Mouse (Mus musculus): ENCODE measurements around the gene Rasa3. TPM values are rescaled to one million over a fixed set of nuclear protein-coding genes. Genes with fewer than 3 reads are reported as not detected.

The Rasa3 gene
- polyA plus RNA-seq (2015; fragmentation: Nextera tagmentation; extraction: Ambion mirVana), result 27.3 and 27.7 TPM in 2 replicates

- Histone ChIP-seq H3K9ac (peak within 1 kb of the TSS; percentile 62), H3K4me2 (peak within 1 kb of the TSS; percentile 78), H3K27ac (peak within 1 kb of the TSS; percentile 91), H3K4me1 (peaks cover 39% of the 10 kb centered on the region), H3K9me3 (no peaks in the 10 kb centered on the region), H3K27me3 (replicated peaks) (no peaks in the 10 kb centered on the region), H3K4me3 (peak within 1 kb of the TSS; percentile 69), H3K36me3 (replicated peaks) (no peaks in the 10 kb centered on the region)
- peak; percentile 98 for ATAC-seq (replicated peaks)
- under 1% methylated on average over 42 of the region's 42 CpGs for WGBS
Measured at GRCm38 (mm10) chr8:13677413-13677883, at the start of gene Rasa3. Gene Rasa3, minus strand, starts transcription at chr8:13677603.

- no peak overlapping the region for H3K4me3 ChIP-seq
- no peak overlapping the region for H3K9ac ChIP-seq
- no peak overlapping the region for H3K27ac ChIP-seq
- no peaks in the 10 kb centered on the region for H3K4me1 ChIP-seq
- no peak overlapping the region for H3K4me2 ChIP-seq
- H3K36me3 ChIP-seq (replicated peaks), result no peaks in the 10 kb centered on the region
- H3K27me3 ChIP-seq (replicated peaks), result no peaks in the 10 kb centered on the region
- ATAC-seq (replicated peaks), result no peak
- H3K9me3 ChIP-seq, result no peaks in the 10 kb centered on the region
Measured at GRCm38 (mm10) chr8:13725722-13726121, 48.3 kb upstream of the Rasa3 start.

GRCm38 (mm10) chr8:13718980-13719379 is 41.6 kb upstream of the Rasa3 start:
- H3K9ac ChIP-seq, result no peak overlapping the region
- no peak overlapping the region for H3K4me2 ChIP-seq
- no peaks in the 10 kb centered on the region for H3K27me3 ChIP-seq (replicated peaks)
- ATAC-seq (replicated peaks), result no peak
- H3K4me1 ChIP-seq, result no peaks in the 10 kb centered on the region
- H3K4me3 ChIP-seq, result no peak overlapping the region
- H3K36me3 ChIP-seq (replicated peaks), result no peaks in the 10 kb centered on the region
- no peak overlapping the region for H3K27ac ChIP-seq
- no peaks in the 10 kb centered on the region for H3K9me3 ChIP-seq
- 94% methylated on average over 8 of the region's 8 CpGs for WGBS

GRCm38 (mm10) chr8:13708514-13708913 is 31.1 kb upstream of the Rasa3 start:
- Histone ChIP-seq H3K27me3 (replicated peaks) (no peaks in the 10 kb centered on the region), H3K4me1 (peaks cover 15% of the 10 kb centered on the region), H3K4me2 (no peak overlapping the region), H3K9ac (no peak overlapping the region), H3K27ac (no peak overlapping the region), H3K36me3 (replicated peaks) (no peaks in the 10 kb centered on the region), H3K9me3 (no peaks in the 10 kb centered on the region), H3K4me3 (no peak overlapping the region)
- ATAC-seq (replicated peaks), result no peak
- 93% methylated on average over 5 of the region's 5 CpGs for WGBS

GRCm38 (mm10) chr8:13706918-13707317 is 29.5 kb upstream of the Rasa3 start:
- Histone ChIP-seq H3K9me3 (no peaks in the 10 kb centered on the region), H3K9ac (no peak overlapping the region), H3K27ac (no peak overlapping the region), H3K4me3 (no peak overlapping the region), H3K27me3 (replicated peaks) (no peaks in the 10 kb centered on the region), H3K4me1 (peaks cover 15% of the 10 kb centered on the region), H3K4me2 (no peak overlapping the region), H3K36me3 (replicated peaks) (no peaks in the 10 kb centered on the region)
- WGBS, result 86% methylated on average over 5 of the region's 5 CpGs
- ATAC-seq (replicated peaks), result no peak

- H3K4me1 ChIP-seq, result peaks cover 15% of the 10 kb centered on the region
- WGBS, result 0% methylated on average over 5 of the region's 5 CpGs
- no peak within 1 kb of the TSS; the same call in 1 of the 2 replicates for H3K9ac ChIP-seq
- peak within 1 kb of the TSS; percentile 72 for H3K27ac ChIP-seq
- peak within 1 kb of the TSS; percentile 39 for H3K4me2 ChIP-seq
- H3K27me3 ChIP-seq (replicated peaks), result no peaks in the 10 kb centered on the region
- H3K4me3 ChIP-seq, result peak within 1 kb of the TSS; percentile 20
- no peaks in the 10 kb centered on the region for H3K36me3 ChIP-seq (replicated peaks)
- ATAC-seq (replicated peaks), result peak; percentile 100
- no peaks in the 10 kb centered on the region for H3K9me3 ChIP-seq
Measured at GRCm38 (mm10) chr8:13705668-13706067, 28.3 kb upstream of the Rasa3 start, which contains the start of gene Cfap97d2. Gene Cfap97d2, plus strand, starts transcription at chr8:13705889.

GRCm38 (mm10) chr8:13704301-13704700 is 26.9 kb upstream of the Rasa3 start:
- no peaks in the 10 kb centered on the region for H3K36me3 ChIP-seq (replicated peaks)
- no peak for ATAC-seq (replicated peaks)
- no peak overlapping the region for H3K4me3 ChIP-seq
- no peak overlapping the region for H3K9ac ChIP-seq
- H3K4me2 ChIP-seq, result no peak overlapping the region
- 94% methylated on average over 4 of the region's 4 CpGs for WGBS
- H3K4me1 ChIP-seq, result peaks cover 15% of the 10 kb centered on the region
- H3K9me3 ChIP-seq, result no peaks in the 10 kb centered on the region
- no peaks in the 10 kb centered on the region for H3K27me3 ChIP-seq (replicated peaks)
- no peak overlapping the region for H3K27ac ChIP-seq

GRCm38 (mm10) chr8:13703756-13704155 is 26.4 kb upstream of the Rasa3 start:
- H3K4me2 ChIP-seq, result no peak overlapping the region
- no peak overlapping the region for H3K4me3 ChIP-seq
- no peaks in the 10 kb centered on the region for H3K36me3 ChIP-seq (replicated peaks)
- no peak overlapping the region for H3K9ac ChIP-seq
- H3K4me1 ChIP-seq, result peaks cover 15% of the 10 kb centered on the region
- no peak overlapping the region for H3K27ac ChIP-seq
- H3K27me3 ChIP-seq (replicated peaks), result no peaks in the 10 kb centered on the region
- no peak for ATAC-seq (replicated peaks)
- WGBS, result 96% methylated on average over 6 of the region's 6 CpGs
- H3K9me3 ChIP-seq, result no peaks in the 10 kb centered on the region

- Histone ChIP-seq H3K36me3 (replicated peaks) (no peaks in the 10 kb centered on the region), H3K4me2 (no peak overlapping the region), H3K4me3 (no peak overlapping the region), H3K4me1 (peaks cover 15% of the 10 kb centered on the region), H3K9me3 (no peaks in the 10 kb centered on the region), H3K9ac (no peak overlapping the region), H3K27ac (no peak overlapping the region), H3K27me3 (replicated peaks) (no peaks in the 10 kb centered on the region)
- 61% methylated on average over 4 of the region's 4 CpGs for WGBS
- ATAC-seq (replicated peaks), result no peak
Measured at GRCm38 (mm10) chr8:13702755-13703154, 25.4 kb upstream of the Rasa3 start.

- no peaks in the 10 kb centered on the region for H3K27me3 ChIP-seq (replicated peaks)
- no peak overlapping the region for H3K4me2 ChIP-seq
- H3K4me3 ChIP-seq, result no peak overlapping the region
- 79% methylated on average over 5 of the region's 5 CpGs for WGBS
- H3K36me3 ChIP-seq (replicated peaks), result no peaks in the 10 kb centered on the region
- no peak for ATAC-seq (replicated peaks)
- H3K4me1 ChIP-seq, result no peaks in the 10 kb centered on the region
- H3K9me3 ChIP-seq, result no peaks in the 10 kb centered on the region
- H3K27ac ChIP-seq, result no peak overlapping the region
- H3K9ac ChIP-seq, result no peak overlapping the region
Measured at GRCm38 (mm10) chr8:13699323-13699949, 22.0 kb upstream of the Rasa3 start.

- H3K4me1 ChIP-seq, result 0 out of 2 replicates have a peak, but pooled peaks cover 3% of the 10 kb centered on the region
- no peaks in the 10 kb centered on the region for H3K9me3 ChIP-seq
- no peaks in the 10 kb centered on the region for H3K27me3 ChIP-seq (replicated peaks)
- ATAC-seq (replicated peaks), result no peak
- no peak overlapping the region for H3K9ac ChIP-seq
- no peak overlapping the region for H3K4me3 ChIP-seq
- 86% methylated on average over 3 of the region's 3 CpGs for WGBS
- H3K27ac ChIP-seq, result no peak overlapping the region
- H3K36me3 ChIP-seq (replicated peaks), result no peaks in the 10 kb centered on the region
- H3K4me2 ChIP-seq, result no peak overlapping the region
Measured at GRCm38 (mm10) chr8:13698281-13698680, 20.9 kb upstream of the Rasa3 start.

- Histone ChIP-seq H3K4me1 (0 out of 2 replicates have a peak, but pooled peaks cover 3% of the 10 kb centered on the region), H3K27ac (no peak overlapping the region), H3K27me3 (replicated peaks) (no peaks in the 10 kb centered on the region), H3K4me2 (no peak overlapping the region), H3K9me3 (no peaks in the 10 kb centered on the region), H3K36me3 (replicated peaks) (no peaks in the 10 kb centered on the region), H3K9ac (no peak overlapping the region), H3K4me3 (no peak overlapping the region)
- no peak for ATAC-seq (replicated peaks)
- WGBS, result 80% methylated on average over 8 of the region's 8 CpGs
Measured at GRCm38 (mm10) chr8:13697681-13698080, 20.3 kb upstream of the Rasa3 start.

GRCm38 (mm10) chr8:13697196-13697595 is 19.8 kb upstream of the Rasa3 start:
- Histone ChIP-seq H3K4me3 (no peak overlapping the region), H3K36me3 (replicated peaks) (no peaks in the 10 kb centered on the region), H3K4me1 (peaks cover 7% of the 10 kb centered on the region; the same call in 1 of the 2 replicates), H3K9ac (no peak overlapping the region), H3K4me2 (no peak overlapping the region), H3K9me3 (no peaks in the 10 kb centered on the region), H3K27ac (no peak overlapping the region), H3K27me3 (replicated peaks) (no peaks in the 10 kb centered on the region)
- WGBS, result 85% methylated on average over 8 of the region's 8 CpGs
- no peak for ATAC-seq (replicated peaks)

Data from midbrain, embryonic 15.5 days (tissue).